Mouse (Mus musculus): ENCODE results near the gene Exoc8.

- no peak for TF ChIP-seq MAFK (IDR thresholded peaks at IDR 0.05; ENCODE audit: insufficient read depth, low read depth, low read length)
- no peak for TF ChIP-seq HCFC1 (IDR thresholded peaks at IDR 0.05; ENCODE audit: borderline replicate concordance, insufficient read depth, low read length)
- no peak for TF ChIP-seq ZC3H11A (IDR thresholded peaks at IDR 0.05; ENCODE audit: borderline replicate concordance, low read depth, low read length)
- no peak for TF ChIP-seq CHD2 (IDR thresholded peaks at IDR 0.05; ENCODE audit: low read depth, low read length)
- TF ChIP-seq ZNF384 (IDR thresholded peaks at IDR 0.05; ENCODE audit: low read depth, low read length) = no peak
These were observed 25.4 kb downstream of the Exoc8 start for GRCm38 (mm10) chr8:124872081-124872480.
